Mouse (Mus musculus): ENCODE measurements around the gene Prss53.

The Prss53 gene

GRCm38 (mm10) chr7:127890798-127891197 is at the start of gene Prss53:
Gene Prss53 (minus strand): TSS chr7:127890970.
- in situ Hi-C loops (cut with MseI, MboI) = no loop called here

DNA sequence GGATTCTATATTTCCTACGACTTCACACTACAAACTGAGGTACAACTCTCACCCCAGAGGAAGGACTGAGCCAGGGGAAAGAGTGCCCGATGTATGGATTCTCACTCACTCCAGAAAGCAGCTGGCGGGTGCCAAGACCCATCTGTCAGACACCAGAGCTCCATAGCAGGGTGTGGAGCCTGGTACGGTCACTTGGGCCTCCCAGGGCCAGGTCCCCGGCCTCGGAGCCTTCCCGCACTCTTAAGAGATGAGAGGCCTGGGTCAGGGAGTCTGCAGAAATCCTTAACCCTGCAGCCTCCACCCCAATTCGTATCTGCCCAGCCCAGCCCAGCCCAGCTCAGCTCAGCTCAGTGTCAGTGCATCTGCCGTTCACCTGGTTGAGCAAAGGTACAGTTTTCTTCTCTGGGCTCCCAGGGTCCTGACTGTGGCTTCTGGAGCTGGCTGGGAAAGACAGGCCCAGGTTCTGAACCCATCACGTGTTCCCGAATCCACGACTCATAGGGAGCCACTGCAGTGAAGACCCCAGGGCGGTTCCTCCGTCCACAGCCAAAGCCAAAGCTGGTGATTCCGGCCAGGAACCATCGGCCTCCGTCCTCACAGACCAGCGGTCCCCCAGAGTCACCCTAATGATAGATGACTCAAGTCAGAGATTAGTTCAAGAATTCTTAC is 45.6 kb upstream of the Prss53 start:
- in situ Hi-C loops (cut with MseI, MboI) = no loop called here

GRCm38 (mm10) chr7:127935748-127936159 is 45.0 kb upstream of the Prss53 start:
- in situ Hi-C loops (cut with MseI, MboI) = no loop called here

- in situ Hi-C loops (cut with MseI, MboI) = no loop called here
Observed at GRCm38 (mm10) chr7:127935028-127935722, 44.4 kb upstream of the Prss53 start.

DNA sequence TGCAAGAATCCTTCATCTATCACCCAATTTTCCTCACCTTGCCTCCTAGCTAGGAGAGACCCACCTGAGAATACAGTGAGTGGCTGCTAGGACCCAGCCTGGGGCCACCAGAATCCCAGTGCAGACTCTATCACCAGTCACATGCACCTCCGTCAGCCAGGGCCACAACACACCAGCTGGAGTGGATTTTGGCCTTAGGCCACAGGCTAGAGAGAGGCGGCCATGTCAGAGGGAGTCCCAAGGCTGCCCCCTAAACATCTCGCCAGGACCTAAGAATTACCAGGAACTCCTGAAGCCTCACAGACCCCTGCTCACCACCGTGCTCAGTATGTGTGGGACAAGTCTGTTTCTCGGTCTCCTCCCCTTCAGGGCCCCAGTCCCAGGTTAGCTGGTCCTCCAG is 43.3 kb upstream of the Prss53 start:
- in situ Hi-C loops (cut with MseI, MboI) = no loop called here

DNA sequence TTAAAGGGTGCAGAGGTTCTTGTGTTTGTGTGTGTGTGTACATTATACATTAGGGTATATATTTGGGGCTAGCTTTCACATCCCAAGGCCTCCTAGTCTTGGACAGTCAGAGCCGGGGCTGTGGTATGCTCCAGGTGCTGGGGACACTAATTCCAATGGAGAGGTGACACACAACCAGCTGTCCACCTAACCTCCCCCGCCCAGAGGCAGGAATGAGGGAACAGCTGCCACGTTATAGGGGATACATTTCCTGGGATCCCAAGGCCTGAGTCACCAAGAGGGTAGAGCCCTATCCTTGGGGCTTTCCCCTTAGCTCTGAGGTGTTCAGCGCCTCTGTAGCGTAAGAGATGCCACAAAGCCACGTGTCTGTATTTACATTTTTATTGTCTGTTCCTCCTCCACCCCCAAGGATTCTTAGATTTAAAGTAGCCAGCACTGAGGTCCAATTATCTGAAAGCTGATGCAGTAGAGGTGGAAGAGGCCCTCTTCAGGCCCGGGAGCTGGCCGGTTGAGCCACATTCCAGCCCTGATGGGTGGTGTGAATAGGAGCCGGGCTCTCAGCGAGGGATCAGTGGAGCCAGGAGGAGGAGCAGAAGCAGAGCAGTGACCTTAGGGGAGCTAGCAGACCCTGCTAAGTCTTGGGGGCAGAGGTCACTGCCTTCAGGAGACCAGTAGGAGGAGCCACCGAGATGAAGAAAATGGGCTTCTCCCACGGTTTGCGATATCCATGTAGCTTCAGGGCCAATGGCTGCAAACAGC is 41.7 kb upstream of the Prss53 start:
- in situ Hi-C loops (cut with MseI, MboI) = no loop called here

- in situ Hi-C loops (cut with MseI, MboI) = no loop called here
Observed at GRCm38 (mm10) chr7:127931351-127932135, 40.8 kb upstream of the Prss53 start.

DNA sequence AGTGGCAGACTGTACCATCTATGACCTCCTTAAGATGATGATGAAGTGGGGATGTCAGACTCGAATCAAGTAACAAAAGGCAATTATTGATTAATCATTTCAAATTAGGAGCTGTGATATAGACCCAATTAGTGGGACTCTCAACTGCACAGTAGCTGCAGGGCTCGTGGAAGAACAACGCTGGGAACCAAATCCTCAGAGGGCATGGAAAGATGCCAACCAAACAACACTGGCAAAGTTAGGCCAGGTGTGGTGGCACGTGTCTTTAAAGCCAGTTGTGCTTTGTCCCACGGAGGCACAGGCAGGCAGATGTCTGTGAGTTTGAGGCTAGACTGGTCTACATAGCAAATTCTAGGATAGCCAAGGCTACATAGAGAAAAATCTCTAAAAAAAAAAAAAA is 39.9 kb upstream of the Prss53 start:
- in situ Hi-C loops (cut with MseI, MboI) = no loop called here

GRCm38 (mm10) chr7:127929923-127930322 is 39.2 kb upstream of the Prss53 start, which contains the start of gene Prss8:
Gene Prss8 (minus strand): TSS chr7:127930104.
- in situ Hi-C loops (cut with MseI, MboI) = no loop called here

GRCm38 (mm10) chr7:127928596-127928995 is 37.8 kb upstream of the Prss53 start:
- in situ Hi-C loops (cut with MseI, MboI) = no loop called here

DNA sequence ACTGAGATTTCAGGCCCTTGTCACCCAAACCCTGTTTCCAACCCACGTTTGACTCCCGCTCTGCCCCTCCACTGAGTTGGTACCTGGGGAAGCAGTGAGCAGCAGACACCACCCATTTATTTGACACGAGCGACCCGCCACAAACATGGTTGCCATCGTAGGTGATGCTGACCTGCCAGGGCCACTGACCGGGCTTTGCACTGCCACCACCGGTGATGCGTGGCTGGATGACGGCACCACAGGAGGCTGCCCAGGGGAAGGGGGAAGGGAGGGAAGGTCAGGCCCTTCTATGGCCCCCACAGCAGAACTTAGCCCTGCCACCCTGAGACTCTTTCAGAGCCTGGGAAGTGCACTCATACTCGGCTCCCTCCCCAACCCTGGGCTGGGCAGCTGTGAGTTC is 37.0 kb upstream of the Prss53 start:
- in situ Hi-C loops (cut with MseI, MboI) = no loop called here

DNA sequence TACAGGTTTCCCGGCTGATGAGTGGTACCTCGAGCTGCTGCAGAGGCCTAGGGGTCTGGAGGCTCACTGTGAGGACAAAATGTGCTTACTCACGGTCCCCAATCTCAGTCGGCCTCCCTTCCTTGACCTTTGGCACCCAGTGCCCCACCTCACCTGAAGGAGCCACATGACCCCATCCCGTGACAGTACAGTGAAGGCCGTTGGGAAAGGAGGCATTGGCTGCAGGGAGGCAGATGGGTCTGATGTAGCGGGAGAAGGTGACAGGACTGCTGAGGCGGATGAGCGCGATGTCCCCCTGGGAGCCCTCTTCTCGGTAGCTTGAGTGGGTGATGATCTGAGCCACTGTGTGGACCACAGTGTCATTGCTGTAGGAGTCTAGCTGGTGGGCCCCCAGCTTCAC is 36.1 kb upstream of the Prss53 start:
- in situ Hi-C loops (cut with MseI, MboI) = no loop called here

DNA sequence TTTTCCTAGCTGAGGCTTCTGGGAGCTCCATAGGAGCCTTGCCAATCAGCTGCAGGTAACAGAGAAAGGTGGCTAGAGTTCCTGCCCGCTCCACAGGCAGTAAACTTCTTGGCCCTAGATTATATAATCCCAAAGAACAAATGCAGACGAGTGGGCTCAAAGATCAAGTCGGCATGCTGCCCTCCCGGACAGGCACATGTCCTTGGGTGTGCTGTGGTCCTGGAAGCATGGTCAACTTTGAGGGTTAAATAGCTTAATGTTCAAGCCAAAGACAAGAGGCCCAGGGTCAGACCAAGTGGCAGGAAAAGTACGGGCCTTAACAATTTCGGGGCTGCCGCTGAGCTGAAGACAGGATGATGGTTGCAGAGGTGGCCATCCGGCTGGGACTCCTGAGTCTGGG is 35.3 kb upstream of the Prss53 start:
- in situ Hi-C loops (cut with MseI, MboI) = no loop called here

GRCm38 (mm10) chr7:127925252-127925651 is 34.5 kb upstream of the Prss53 start:
- in situ Hi-C loops (cut with MseI, MboI) = no loop called here

DNA sequence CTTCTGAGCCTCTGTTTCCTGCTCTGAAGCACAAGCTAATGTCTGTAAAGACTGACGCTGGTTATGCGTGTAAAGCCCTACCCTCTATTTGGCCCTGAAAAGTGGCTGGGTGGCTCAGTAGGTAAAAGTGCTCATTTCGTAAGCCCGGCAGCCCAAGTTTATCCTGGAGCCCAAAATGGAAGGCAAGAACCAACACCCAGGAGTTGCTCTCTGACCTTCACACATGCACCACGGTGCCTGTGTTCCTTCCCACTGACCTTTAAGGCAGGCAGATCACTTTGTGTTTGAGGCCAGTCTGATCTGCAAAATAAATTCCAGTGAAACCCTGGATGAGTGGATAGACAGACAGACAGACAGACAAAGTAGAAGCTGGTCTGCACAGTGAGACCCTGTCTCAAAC is 32.9 kb upstream of the Prss53 start:
- in situ Hi-C loops (cut with MseI, MboI) = no loop called here

- in situ Hi-C loops (cut with MseI, MboI) = no loop called here
Observed at GRCm38 (mm10) chr7:127922451-127923275, 31.9 kb upstream of the Prss53 start.

GRCm38 (mm10) chr7:127921516-127921915 is 30.7 kb upstream of the Prss53 start:
- in situ Hi-C loops (cut with MseI, MboI) = no loop called here

GRCm38 (mm10) chr7:127919290-127919689 is 28.5 kb upstream of the Prss53 start:
- in situ Hi-C loops (cut with MseI, MboI) = no loop called here

DNA sequence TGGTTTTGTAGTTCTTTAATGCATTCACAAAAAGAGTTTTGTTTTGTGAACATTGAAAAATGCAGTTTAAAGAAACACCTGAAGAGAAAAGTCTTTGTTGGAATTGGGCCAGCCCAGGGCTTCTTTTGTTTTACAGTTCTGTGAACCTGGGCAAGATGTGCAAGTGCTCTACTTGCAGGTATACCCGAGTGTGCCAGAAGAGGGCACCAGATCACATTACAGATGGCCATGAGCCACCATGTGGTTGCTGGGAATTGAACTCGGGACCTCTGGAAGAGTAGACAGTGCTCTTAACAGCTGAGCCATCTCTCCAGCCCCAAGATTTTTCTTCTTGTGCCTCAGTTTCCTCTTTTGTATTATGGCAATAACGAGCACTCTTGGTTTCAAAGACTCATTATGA is 27.4 kb upstream of the Prss53 start:
- in situ Hi-C loops (cut with MseI, MboI) = no loop called here

GRCm38 (mm10) chr7:127915293-127915692 is 24.5 kb upstream of the Prss53 start:
- in situ Hi-C loops (cut with MseI, MboI) = no loop called here

DNA sequence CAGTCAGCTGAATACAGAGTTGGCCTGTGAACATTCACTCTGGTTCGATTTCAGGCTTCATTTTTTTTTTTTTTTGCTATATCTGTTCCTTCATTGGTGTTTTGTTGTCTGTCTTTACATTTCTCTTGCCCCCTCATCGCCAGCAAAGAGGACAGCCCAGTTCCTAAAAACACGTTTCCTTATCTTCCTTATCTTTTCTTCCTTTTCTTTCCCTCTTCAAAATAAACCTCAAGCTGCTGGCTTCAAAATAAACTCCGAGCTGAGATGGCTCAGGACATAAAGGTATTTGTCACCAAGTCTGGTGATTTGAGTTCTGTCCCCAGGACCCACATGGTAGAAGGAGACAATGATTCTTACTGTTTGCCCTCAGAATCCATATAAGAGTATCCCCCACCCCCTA is 22.2 kb upstream of the Prss53 start:
- in situ Hi-C loops (cut with MseI, MboI) = no loop called here

Measured in mouse trophoblast stem cell (cell line).